Mouse (Mus musculus) left cerebral cortex, adult 11 months (tissue): Measurements from ENCODE around the gene Tuft1.

Experiments used
- DNase-seq: peaks from one replicate; pipeline ENCODE4 v3.0.0; 2022; ENCODE audit warnings: low spot score

The Tuft1 gene

DNA sequence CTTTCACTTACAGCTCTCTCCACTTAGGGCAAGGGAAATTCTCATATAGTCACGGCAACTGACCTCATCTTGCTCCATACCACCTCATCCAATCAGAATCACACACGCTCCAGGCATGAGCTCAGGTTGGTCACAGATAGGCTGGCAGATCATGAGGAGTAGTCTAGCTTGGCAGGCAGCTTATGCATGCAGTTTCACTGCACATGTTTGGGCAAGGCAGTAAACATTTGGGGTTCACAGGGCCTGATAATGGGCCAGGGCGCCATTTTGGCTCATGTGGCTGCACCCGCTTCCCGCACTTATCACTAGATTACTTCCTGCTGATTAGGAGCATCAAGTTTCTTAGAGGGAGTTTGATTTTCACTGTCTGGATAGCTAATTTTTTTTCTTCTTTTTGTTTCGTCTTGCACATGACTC is 62.8 kb downstream of the Tuft1 start:
- no peak for DNase-seq

DNA sequence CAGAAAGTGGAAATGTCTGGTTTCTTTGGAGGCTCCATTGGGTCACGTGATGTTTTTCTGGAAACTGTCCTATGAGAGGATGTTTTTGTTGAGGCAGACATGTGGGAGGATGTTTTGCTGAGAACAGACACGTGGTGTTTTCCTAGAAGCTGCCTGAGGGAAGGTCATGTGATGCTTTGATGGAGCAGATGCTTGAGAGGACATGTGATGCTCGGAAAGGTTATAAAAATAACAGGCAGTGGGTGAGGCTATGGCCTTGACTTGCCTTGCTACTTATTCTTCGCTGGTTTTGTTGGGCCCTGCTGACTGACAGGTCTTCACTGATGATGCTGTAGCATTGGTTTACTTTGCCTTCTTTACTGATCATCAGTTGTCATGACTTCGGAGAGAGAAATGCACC is 67.6 kb downstream of the Tuft1 start:
- DNase-seq, result no peak

DNA sequence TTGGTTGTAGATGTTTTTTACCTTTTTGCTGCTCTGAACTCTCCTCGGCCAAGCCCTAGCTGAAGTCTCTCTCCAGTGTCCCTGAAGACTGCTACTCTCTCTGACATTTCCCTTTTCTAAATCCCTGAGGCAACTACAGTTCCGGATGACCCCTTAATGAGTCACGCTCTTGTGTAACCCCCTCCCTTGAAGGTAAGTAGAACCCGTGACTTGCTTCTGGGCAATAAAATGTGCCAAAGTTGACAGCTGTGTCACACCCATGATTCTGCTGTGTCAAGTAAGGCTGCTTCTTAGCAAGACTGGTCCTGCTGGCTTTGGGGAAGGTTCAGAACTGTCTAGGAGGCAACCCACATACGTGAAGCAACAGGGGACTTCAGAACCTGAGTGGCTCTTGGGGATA is 70.7 kb downstream of the Tuft1 start:
- DNase-seq, result no peak

DNA sequence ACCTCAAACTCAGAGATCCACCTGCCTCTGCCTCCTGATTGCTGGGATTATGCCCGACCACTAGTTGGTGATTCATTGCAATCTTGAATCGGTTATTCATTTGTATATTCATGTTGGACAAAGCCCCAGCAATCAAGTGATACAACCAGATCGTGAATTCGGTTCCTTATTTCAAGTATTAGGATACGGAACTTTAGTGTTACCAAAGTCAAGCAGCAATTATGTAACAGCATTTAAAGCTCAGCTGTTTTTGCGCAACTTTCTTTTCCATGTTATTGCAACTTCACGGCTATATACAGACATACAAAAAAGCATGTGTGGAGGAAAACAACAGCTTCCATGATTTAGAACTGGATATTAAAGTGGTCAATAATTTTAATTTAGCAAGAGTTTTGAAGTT is 75.7 kb downstream of the Tuft1 start:
- DNase-seq, result no peak

DNA sequence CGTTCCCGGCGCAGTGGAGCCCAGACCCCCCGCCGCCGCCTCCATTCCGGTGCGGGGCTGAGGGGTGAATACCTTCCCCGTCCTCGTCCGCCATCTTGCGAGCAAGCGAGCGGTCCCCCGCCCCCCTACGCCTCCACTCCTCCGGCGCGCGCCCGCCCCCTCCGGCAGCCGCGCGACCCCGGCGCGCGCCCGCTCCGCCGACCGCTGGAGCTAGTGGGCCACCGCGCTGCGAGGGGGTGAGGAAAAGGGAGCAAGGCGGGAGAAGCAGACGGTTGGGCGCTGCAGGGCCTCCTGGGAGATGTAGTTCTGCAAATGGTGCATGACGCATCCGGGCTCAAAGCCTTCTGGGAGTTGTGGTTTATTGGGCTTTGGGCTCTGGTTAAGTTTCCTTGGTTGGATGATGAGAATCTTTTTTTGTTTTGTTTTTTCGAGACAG is 76.2 kb downstream of the Tuft1 start, which contains the start of gene Snx27:
Snx27 (minus strand) TSS at position 261 of the 436 bp plus-strand sequence.
- DNase-seq, result peak; percentile 88

DNA sequence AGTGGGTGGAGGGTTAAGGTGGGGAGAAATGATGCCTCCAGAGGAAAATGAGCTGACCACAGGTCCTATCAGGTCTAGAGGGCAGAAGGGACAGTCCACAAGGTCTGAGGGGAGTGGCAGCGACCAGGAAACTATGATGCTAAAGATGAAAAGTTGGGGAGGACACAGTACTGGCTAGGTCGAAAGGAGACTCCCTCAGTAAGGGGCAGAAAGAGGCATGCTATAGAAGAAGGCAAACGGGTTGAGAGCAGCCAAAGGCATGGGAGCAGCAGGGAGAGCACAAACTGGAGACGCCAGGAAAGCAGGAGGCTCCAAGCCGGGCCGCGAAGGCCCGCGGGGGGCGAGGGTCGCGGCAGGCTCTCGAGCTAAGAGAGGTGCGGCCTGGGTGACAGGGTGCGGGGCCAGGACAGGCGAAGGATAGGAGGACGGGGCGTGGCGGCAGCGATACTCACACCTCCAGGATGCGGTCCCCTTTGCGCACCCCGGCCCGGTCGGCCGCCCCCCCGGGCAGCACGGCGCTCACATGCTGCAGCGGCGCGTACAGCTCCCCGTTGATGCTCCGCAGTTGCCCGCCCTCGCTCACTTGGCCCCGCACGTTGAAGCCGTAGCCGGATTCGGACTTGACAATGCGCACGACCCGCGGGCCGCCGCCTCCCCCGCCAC is 76.7 kb downstream of the Tuft1 start:
- no peak for DNase-seq

DNA sequence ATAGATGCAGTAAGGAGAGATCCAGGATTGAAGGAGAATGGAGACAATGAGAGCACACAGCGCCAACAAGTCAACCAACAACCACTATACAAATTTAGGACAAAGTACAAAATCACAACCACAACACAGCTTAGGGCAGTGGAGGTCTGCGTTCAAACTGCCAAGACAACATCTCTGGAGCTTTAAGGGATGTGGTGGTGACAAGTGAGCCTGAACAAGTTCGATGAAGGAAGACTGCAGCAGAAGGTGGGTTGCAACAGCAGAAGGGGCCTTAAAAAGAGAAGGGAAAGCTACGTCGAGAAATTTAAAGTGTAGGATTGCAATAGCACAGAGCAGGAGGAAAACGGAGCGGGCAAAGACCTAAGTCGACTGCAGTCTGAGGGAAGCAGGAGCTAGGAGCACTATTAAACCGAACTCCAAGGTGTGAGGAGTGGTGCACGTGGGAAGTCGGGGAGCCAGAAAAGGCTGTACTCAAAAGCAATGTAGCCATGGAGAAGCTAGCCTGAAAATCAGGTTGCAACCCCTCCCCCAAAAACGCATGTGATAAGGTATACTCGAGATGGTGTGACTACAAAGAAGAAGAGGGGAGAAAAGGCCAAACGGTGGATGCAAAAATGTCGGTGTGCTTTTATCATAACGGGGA is 77.4 kb downstream of the Tuft1 start:
- DNase-seq, result peak; percentile 16

DNA sequence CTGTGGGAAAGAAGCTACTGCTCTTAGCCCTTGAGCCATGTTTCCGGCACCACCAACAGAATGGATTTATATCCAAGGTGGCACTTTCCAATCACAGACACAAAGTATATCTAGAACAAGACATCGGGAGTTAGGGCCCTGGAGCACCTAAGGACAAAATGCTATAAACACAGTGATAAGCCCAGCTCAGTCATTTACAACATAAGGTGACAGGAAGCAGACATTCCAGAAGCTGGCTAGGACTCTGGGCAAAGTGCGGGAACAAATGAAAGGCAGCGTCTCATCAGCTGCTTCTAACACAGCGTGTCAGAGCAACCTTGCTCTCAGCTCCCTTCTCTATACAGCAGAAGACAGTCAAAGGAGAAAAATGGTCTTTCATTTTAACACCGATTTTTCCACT is 84.2 kb downstream of the Tuft1 start:
- DNase-seq, result no peak

DNA sequence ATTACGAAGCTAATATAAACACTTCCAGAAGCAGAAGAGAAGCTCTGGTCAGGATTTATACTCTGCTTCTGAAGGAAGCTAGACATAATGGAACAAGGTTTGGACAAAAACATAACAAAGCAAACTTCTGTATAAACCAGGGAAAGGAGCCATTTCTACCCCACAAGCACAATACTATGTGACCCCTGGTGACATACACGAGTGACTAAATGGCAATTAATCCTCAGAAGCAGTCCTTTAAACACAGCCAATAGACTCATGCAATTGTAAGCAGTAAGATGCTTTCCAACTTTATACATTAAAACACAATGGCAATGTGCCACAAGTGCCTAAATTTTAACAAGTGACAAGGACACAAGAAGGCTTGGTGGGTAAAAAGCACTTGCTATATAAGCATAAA is 91.4 kb downstream of the Tuft1 start:
- DNase-seq, result no peak

DNA sequence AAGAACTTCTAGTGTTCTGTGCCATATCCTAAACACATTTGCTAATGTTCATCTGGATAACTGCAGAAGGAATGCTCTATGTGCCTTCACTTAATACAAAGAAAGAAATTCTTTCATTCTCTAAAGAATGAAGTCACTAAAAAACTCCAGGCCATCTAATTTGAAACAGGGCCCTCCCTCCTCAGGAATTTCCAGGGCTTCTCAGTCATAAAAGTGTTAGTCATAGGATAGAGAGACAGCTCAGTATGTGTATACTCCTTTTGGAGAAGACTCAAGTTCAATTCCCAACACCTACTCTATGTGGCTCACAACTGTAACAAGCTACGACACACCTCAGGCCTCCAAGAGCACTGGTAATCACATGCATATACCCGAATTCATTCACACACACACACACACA is 93.1 kb downstream of the Tuft1 start:
- no peak for DNase-seq

DNA sequence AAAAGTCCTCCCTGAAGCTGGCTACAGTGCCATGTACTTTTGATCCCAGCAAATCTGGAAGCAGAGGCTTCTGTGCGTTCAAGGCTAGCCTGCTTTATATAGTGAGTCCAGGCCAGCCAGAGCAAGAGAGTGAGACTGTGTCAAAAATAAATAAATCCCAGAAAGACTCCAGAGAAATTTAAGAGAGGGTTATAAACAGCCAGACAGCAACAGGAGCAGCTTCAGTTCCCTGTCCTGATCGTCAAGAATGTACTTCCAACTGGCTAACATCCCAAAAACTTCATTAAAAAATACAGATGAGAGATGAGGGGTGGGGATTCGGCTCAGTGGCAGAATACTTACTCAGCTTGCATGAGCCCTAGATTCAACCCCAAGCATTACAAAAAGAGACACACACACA is 93.5 kb downstream of the Tuft1 start:
- DNase-seq, result no peak

DNA sequence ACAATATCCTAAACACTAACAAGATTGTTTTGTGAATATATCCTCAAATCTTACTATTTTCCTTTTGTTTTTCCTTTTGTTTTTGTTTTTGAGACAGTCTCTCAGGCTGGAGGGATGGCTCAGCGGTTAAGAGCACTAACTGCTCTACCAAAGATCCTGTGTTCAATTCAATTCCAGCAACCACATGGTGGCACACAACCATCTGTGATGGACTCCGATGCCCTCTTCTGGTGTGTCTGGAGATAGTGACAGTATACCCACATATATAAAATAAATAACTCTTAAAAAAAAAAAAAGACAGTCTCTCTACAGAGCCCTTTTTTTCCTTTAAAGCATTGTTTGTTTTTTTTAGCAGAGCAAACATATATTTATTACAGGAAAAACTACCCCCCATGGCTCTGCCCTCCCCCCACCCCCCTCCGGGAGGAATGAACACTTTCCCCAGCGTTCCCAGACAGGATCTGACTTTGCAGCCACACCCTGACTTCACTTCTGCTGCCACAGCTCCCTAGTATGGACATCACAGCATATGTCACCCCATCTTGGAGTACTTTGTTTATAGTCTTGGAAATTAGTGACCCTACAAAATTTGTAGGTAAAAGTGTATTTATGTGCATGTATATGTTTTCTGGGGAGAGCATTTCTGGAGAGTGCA is 94.2 kb downstream of the Tuft1 start:
- DNase-seq, result no peak

DNA sequence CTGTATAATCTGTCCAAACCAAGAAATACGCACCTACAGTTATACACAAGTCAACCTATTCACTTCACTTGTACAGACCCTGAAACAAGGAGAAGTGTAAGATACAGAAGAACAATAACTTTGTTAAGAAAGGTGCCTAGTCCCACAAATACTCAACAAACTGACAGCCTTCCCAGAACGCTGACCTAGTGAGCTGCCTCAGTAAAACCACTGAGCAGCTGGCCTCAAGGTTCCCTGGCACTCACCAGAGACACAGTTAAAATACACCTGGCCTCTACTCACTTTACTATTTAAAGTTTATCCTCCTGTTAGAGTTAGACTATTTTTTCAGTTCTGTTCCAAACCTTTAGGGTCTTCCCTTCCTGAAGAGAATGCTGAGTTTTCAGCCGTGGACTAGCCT is 95.5 kb downstream of the Tuft1 start:
- DNase-seq, result no peak
